Mouse (Mus musculus) small intestine, adult 2 months (tissue): ENCODE measurements around the gene Zkscan14.
A peak's percentile ranks its signal among the peaks of the same experiment; 100 is the strongest.

Experiments
- CTCF ChIP-seq: fragments of 200-500 bp; IDR thresholded peaks from 2 replicates; pipeline ENCODE4 v1.5.1; 2012; ENCODE audit warnings: low read depth, mild to moderate bottlenecking, control low read depth, inconsistent platforms, low read length, moderate library complexity, mixed read lengths; ENCODE audit not compliant: insufficient replicate concordance, insufficient read length; ENCODE audit errors: extremely low read depth
- POLR2A ChIP-seq: fragments of 200-500 bp; IDR thresholded peaks from 2 replicates; pipeline ENCODE4 v1.6.1; 2012; ENCODE audit warnings: low read depth, mild to moderate bottlenecking, control low read depth, inconsistent platforms, low read length, moderate library complexity

DNA sequence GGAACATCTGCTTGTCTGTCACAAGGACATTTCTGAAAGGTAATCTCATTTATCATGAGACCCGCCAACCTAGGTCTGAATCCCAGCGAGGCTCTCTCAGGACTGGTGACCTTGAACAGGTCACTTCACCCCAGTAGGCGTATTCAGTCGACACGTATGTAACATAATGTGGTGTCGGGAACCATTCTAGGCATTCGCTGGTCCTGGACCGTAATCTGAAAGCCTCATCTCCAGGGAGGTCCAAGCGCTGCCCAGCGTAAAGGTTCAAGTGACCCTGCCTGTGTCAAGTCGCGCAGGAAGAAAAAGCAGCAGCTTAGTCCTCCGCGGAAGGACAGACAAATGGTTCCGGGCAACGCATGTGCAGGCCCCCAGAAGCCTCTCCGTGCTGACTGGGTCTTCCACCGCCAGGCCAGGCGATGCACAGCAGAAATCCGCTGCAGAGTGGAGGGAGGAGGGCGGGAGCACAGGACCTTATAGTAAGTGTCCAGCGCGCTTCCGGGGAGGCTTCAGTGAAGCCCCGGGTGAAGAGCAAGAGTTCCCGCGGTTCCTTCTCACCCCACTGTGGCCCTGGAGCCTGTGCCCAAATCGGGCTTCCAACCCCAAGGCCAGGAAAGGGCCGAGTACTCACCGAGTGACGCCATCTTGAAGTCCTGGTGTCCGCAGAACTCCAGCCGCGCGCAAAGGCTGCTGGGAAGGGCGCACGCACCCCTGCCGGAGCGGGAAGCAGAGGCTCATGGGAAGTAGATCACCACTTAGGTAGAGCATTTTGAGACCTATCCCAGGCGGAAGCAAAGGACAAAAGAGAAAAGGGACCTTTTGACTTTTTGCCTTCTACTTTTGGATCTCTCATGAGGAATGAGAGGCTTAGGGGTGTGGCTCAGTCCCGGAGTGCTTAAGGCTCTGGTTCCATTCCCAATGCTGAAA lies 10.5 kb downstream of the Zkscan14 start:
- TF ChIP-seq CTCF (peak; percentile 3; the same call in 1 of the 2 replicates), POLR2A (peak; percentile 84)
